Mouse (Mus musculus): ENCODE results near the gene Prdm5. TPM values are rescaled to one million over a fixed set of nuclear protein-coding genes. Genes with fewer than 3 reads are reported as not detected.

The Prdm5 gene
- total RNA-seq, 4 experiments from 2014 or later = 29.0 to 35.7 (median 33.2) TPM

GRCm38 (mm10) chr6:65828656-65829055, 49.9 kb downstream of the Prdm5 start:
- DNase-seq (ENCODE audit: low spot score in 2 of 2) = no peak

DNA sequence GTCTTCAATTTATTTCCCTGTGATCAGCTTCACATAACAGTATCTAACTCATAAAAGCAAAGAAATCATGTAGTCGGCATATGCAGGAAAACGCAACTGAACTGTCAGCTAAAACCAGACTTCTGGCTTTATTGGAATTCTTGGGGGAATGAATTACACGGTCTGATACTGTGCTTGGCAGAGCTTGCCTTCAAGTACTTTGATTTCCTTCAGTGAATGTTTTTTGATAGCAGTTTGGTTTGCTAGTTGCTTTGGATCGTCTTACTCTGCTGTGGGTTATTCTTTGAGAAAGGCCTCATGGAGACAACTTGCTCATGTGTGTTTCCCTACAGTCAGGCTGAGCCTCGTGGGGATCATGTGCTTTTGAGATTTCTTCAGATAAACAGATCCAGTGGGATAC, 52.7 kb downstream of the Prdm5 start:
- no peak for DNase-seq (ENCODE audit: low spot score in 2 of 2)

- no peak for DNase-seq (ENCODE audit: low spot score in 2 of 2)
Measured at GRCm38 (mm10) chr6:65834013-65834412, 55.2 kb downstream of the Prdm5 start.

DNA sequence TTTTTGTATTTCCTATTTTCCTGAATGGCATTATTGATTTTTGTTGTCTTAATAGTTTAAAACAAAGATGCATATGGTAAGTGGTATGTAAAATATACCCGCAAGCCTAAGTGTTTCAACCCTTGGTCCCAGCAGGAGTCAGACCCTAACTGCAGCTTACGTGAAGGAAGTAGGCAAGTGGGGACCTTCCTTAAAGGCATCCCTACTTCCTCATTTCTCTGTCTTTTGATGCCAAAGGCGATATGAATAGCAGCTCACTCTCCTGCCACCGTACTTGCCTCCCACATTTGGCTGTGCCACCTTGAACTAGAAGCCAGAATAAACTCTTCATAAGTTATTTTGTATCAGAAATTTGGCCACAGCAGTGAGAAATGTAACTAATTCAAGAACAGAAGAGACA, 63.8 kb downstream of the Prdm5 start:
- DNase-seq (ENCODE audit: low spot score in 2 of 2) = no peak

GRCm38 (mm10) chr6:65849127-65849526, 70.3 kb downstream of the Prdm5 start:
- DNase-seq (ENCODE audit: low spot score in 2 of 2) = no peak

- no peak for DNase-seq (ENCODE audit: low spot score in 2 of 2)
Measured at GRCm38 (mm10) chr6:65849687-65850086, 70.9 kb downstream of the Prdm5 start.

DNA sequence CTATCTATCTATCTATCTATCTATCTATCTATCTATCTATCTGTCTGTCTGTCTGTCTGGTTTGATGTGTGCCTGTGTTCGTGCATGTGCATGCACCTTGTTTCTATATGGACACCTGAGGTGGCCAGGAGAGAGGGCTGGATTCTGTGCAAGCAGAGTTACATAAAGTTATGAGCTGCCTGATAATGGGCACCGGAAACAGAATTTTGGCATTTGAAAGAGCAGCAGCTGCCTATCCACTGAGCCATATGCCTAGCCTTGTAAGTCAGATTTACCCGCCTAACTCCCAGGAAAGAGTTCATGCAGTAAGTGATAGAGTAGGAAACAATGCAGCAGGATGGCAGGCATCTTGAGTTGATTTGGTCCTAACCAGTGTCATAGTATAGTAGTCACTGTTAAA, 71.4 kb downstream of the Prdm5 start:
- DNase-seq (ENCODE audit: low spot score in 2 of 2) = peak; percentile 48 to 54

DNA sequence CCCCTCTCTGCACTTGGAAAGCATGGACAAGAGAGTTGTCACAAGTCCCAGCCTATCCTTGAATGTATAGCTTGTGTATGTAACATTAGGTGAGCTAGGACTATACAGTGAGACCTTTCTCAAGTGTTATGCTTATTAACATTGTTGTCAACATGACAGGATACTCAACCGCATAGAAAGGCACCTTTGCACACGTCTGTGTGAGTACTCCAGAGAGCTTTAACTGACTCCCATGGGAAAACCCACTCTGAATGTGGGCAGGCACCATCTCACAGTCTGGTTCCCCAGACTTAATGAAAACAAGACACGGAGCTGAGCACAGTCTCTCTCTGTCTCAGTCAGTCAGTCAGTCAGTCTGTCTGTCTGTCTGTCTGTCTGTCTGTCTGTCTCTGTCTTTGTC, 75.2 kb downstream of the Prdm5 start:
- DNase-seq (ENCODE audit: low spot score in 2 of 2) = no peak

DNA sequence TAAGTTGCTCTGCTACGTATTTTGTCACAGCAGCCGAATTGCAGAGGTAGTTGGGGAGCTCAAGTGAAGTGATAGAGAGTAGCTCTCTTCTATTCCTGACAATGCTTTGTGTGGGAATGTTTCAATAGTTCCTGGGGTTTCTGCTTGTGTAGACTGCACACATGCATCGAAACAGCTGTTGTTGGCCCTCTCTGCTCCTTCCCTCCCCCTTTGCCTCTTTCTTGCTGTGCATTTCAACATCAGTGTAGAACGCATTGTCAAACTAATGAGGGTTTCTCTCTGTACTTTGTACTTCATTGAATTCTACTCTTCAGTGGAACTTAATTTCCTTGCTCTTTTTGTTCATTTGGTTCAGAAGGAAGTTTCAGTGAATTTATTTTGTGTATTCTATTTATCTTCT, 75.8 kb downstream of the Prdm5 start:
- DNase-seq (ENCODE audit: low spot score in 2 of 2) = no peak

DNA sequence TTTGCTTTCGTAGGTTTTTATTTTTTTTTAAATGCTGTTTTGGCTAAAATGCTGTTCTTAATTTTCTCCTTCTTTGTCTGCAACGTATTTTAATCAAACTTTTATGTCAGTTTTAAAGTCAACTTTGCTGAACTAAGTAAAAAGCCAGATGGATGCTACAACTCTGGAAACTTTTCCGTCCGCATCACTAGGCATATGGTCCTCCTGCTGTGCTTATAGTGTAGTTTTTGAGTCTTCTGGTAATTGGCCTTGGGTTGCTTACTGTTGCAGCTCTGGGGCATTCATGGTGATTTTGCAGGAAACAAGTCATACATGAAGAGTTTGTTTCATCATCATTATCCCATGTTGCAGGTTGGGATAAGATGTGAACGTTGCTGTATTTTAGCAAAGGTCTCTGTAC, 81.8 kb downstream of the Prdm5 start:
- DNase-seq (ENCODE audit: low spot score in 2 of 2) = peak in 1 of 2 experiments; percentile 26

- peak; percentile 32 to 38 for DNase-seq (ENCODE audit: low spot score in 2 of 2)
Measured at GRCm38 (mm10) chr6:65862836-65863235, 84.0 kb downstream of the Prdm5 start.

GRCm38 (mm10) chr6:65864233-65864632, 85.4 kb downstream of the Prdm5 start:
- DNase-seq (ENCODE audit: low spot score in 2 of 2) = no peak

DNA sequence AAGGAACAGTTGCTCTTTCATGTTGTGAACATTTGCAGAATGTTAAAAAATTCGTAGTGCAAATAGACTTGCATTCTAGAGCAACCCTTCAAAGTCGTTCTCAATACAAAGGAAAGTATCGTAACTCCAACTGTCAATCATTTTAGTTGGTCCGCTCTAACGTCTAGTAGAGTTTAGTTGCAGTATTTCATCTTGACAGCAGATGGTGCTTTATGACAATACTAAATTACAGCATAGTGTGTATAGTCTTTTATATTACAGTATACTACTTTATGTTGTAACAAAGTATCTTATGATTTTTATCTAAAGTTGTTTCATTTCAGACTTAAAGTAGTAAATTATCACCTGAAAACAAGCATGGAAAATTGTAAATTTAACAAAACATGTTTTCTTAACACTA, 86.1 kb downstream of the Prdm5 start:
- DNase-seq (ENCODE audit: low spot score in 2 of 2) = no peak

GRCm38 (mm10) chr6:65865861-65866260, 87.1 kb downstream of the Prdm5 start:
- no peak for DNase-seq (ENCODE audit: low spot score in 2 of 2)

GRCm38 (mm10) chr6:65871754-65872278, 93.0 kb downstream of the Prdm5 start:
- no peak for DNase-seq (ENCODE audit: low spot score in 2 of 2)

DNA sequence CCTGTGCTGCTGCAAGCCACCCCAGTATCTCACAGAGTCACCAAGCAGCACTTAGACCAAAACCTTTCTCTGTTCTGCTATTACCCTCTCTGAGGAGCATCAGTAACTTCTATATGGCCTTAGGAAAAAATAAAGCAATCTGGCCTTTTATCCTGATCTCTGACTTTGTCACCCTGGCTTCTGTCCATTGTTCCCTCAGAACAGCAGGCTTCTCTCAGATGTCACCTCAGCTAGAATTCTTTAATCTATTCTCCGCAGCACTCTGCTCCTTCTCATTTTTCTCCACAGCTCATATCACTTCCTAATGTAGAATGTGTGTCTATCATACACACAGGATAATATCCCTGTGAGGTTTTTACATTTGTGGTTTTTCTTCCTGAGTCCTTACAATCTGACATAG, 99.5 kb downstream of the Prdm5 start:
- no peak for DNase-seq (ENCODE audit: low spot score in 2 of 2)

- peak; percentile 14 to 25 for DNase-seq (ENCODE audit: low spot score in 2 of 2)
Measured at GRCm38 (mm10) chr6:65888835-65889234, 110.0 kb downstream of the Prdm5 start.

DNA sequence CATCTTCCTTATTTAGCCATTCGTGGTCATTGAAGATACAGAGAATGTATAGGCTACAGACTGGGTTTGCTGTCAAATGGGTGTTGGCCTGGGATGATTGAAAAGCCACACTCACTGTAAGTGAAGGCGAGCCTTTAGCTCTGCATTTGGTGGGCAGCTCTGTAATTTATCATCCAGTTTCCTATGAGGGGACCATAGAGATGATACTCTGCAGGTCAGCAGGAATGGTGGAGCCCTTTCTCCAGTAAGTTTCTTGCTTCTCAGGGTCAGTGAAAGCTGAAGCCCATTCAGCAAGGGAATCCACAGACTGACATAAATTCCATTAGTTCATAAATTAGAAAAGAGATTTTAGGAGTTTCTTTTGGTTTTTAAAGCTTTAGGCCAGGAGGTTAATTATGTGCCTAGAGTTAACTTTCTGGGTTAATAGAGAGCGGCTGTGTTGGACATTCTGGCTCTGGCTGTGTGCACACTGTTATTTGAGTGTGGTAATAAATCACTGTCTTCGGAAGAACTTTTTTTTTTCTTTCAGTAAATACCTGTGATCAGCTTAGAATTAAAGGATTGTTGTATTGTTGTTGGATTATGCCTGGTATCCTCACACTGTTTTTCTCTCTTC, 113.4 kb downstream of the Prdm5 start:
- no peak for DNase-seq (ENCODE audit: low spot score in 2 of 2)

- DNase-seq (ENCODE audit: low spot score in 2 of 2) = no peak
Measured at GRCm38 (mm10) chr6:65906657-65907182, 127.9 kb downstream of the Prdm5 start.

DNA sequence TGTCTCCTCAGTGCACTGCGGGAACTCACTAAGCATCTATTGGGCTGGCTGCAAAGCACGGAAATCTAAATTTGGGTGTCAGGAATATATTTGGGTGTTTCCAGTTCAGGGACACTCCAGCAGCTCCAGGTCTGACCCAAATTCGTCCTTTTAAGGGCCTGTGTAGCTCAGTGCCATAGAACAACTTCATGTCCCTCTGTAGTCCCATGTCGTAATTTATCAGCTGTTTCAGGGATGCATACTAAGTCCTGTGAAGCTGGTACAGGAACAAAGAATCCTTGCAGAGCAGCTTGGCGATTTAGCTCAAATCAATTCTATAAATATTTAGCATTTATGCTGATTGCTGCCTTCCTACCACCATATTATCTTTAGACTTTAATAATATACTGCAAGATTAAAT, 136.6 kb downstream of the Prdm5 start:
- DNase-seq (ENCODE audit: low spot score in 2 of 2) = no peak

GRCm38 (mm10) chr6:65921703-65922102, 142.9 kb downstream of the Prdm5 start:
- DNase-seq (ENCODE audit: low spot score in 2 of 2) = no peak

GRCm38 (mm10) chr6:65923501-65924084, 144.8 kb downstream of the Prdm5 start:
- DNase-seq (ENCODE audit: low spot score in 2 of 2) = no peak

DNA sequence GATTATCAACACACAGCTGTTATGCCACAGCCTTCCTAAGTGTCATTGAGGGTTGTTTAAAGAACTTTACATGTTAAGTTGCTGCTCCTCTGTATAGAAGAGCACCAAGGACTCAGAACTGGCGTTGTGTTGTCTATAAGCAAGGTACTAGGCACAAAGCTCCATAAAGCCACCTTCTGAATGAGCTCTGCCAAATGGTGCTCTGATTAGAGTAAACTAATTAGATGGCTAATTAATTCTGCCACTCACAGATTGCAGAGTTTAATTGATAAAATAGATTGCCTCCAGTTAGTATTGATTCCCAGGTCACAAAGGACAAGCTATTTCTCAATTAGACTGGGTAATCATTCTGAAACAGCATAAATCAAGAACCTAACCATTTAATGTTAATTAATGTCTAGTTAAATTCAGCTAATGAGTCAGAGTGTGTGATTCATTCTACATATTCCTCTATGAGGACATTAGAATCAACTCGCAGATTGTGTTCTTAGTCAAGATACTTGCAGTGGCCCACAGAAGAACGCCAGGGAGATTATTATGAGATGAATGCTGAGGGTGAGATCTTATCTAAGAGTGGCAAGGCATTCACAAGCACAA, 147.0 kb downstream of the Prdm5 start:
- DNase-seq (ENCODE audit: low spot score in 2 of 2) = no peak
